Mouse (Mus musculus): ENCODE measurements at regions not wholly inside any gene's neighbourhood (a gene's known extent, or its start where the extent isn't known, plus 50 kb on each side); places are given as distances from the start of the nearest gene placed in this dataset.

GRCm38 (mm10) chr16:55097651-55098050 is 200.1 kb downstream of the Zpld1 start:
- TF ChIP-seq CTCF (IDR thresholded peaks at IDR 0.05; ENCODE audit: low read depth, low read length) (no peak), GATA2 (IDR thresholded peaks at IDR 0.05; ENCODE audit: borderline replicate concordance, low read depth, low read length) (no peak), TAL1 (conservative IDR thresholded peaks at IDR 0.05; ENCODE audit: low read depth, low read length) (no peak), GATA1 (IDR thresholded peaks at IDR 0.05; ENCODE audit: borderline replicate concordance, low read length) (no peak), POLR2AphosphoS5 (IDR thresholded peaks at IDR 0.05; ENCODE audit: insufficient replicate concordance, low read depth, low read length) (no peak)
- DNase-seq (ENCODE audit: low spot score): no peak
- no peaks in the 10 kb centered on the region for H3K27me3 ChIP-seq (ENCODE audit: insufficient read depth, low read length)

GRCm38 (mm10) chr16:55087461-55087860 is 210.3 kb downstream of the Zpld1 start:
- no peak overlapping the region for H3K4me3 ChIP-seq (ENCODE audit: low read depth, low read length)
- no peaks in the 10 kb centered on the region for H3K4me1 ChIP-seq (ENCODE audit: insufficient read depth, low read depth, low read length)
- H3K27me3 ChIP-seq (ENCODE audit: insufficient read depth, low read length): no peaks in the 10 kb centered on the region
- DNase-seq (ENCODE audit: low spot score): no peak
- H3K36me3 ChIP-seq (replicated peaks): no peaks in the 10 kb centered on the region
- 0 out of 2 replicates have a peak, but pooled peaks cover 3% of the 10 kb centered on the region for H3K9me3 ChIP-seq (replicated peaks)
- no peak for ATAC-seq (ENCODE audit: extremely low read depth, insufficient number of reproducible peaks, low FRiP score, poor library complexity, severe bottlenecking)
- TF ChIP-seq GATA1 (IDR thresholded peaks at IDR 0.05; ENCODE audit: borderline replicate concordance, low read length): no peak
- TF ChIP-seq TAL1 (conservative IDR thresholded peaks at IDR 0.05; ENCODE audit: low read depth, low read length): no peak
- TF ChIP-seq POLR2AphosphoS5 (IDR thresholded peaks at IDR 0.05; ENCODE audit: insufficient replicate concordance, low read depth, low read length): no peak
- no peak for TF ChIP-seq GATA2 (IDR thresholded peaks at IDR 0.05; ENCODE audit: borderline replicate concordance, low read depth, low read length)
- TF ChIP-seq CTCF (IDR thresholded peaks at IDR 0.05; ENCODE audit: low read depth, low read length): no peak

More at GRCm38 (mm10) chr16:55097651-55098050, 200.1 kb downstream of the Zpld1 start:
- Histone ChIP-seq H3K4me1 (ENCODE audit: insufficient read depth, low read depth, low read length) (no peaks in the 10 kb centered on the region), H3K9me3 (replicated peaks) (peaks cover 2% of the 10 kb centered on the region; the same call in 1 of the 2 replicates), H3K36me3 (replicated peaks) (no peaks in the 10 kb centered on the region), H3K4me3 (ENCODE audit: low read depth, low read length) (no peak overlapping the region)
- no peak for ATAC-seq (ENCODE audit: extremely low read depth, insufficient number of reproducible peaks, low FRiP score, poor library complexity, severe bottlenecking)

GRCm38 (mm10) chr16:55076172-55076571 is 221.6 kb downstream of the Zpld1 start:
- ATAC-seq (ENCODE audit: extremely low read depth, insufficient number of reproducible peaks, low FRiP score, poor library complexity, severe bottlenecking) (no peak), DNase-seq (ENCODE audit: low spot score) (no peak)
- Histone ChIP-seq H3K4me3 (ENCODE audit: low read depth, low read length) (no peak overlapping the region), H3K27me3 (ENCODE audit: insufficient read depth, low read length) (no peaks in the 10 kb centered on the region), H3K9me3 (replicated peaks) (no peaks in the 10 kb centered on the region), H3K36me3 (replicated peaks) (no peaks in the 10 kb centered on the region), H3K4me1 (ENCODE audit: insufficient read depth, low read depth, low read length) (no peaks in the 10 kb centered on the region)
- no peak for TF ChIP-seq TAL1 (conservative IDR thresholded peaks at IDR 0.05; ENCODE audit: low read depth, low read length)
- no peak for TF ChIP-seq GATA1 (IDR thresholded peaks at IDR 0.05; ENCODE audit: borderline replicate concordance, low read length)
- TF ChIP-seq POLR2AphosphoS5 (IDR thresholded peaks at IDR 0.05; ENCODE audit: insufficient replicate concordance, low read depth, low read length): no peak
- TF ChIP-seq GATA2 (IDR thresholded peaks at IDR 0.05; ENCODE audit: borderline replicate concordance, low read depth, low read length): no peak
- TF ChIP-seq CTCF (IDR thresholded peaks at IDR 0.05; ENCODE audit: low read depth, low read length): no peak

GRCm38 (mm10) chr16:55039777-55040176 is 258.0 kb downstream of the Zpld1 start:
- H3K4me1 ChIP-seq (ENCODE audit: insufficient read depth, low read depth, low read length): no peaks in the 10 kb centered on the region
- ATAC-seq (ENCODE audit: extremely low read depth, insufficient number of reproducible peaks, low FRiP score, poor library complexity, severe bottlenecking): no peak
- no peak overlapping the region for H3K4me3 ChIP-seq (ENCODE audit: low read depth, low read length)
- no peak for DNase-seq (ENCODE audit: low spot score)
- TF ChIP-seq TAL1 (conservative IDR thresholded peaks at IDR 0.05; ENCODE audit: low read depth, low read length) (no peak), POLR2AphosphoS5 (IDR thresholded peaks at IDR 0.05; ENCODE audit: insufficient replicate concordance, low read depth, low read length) (no peak), GATA2 (IDR thresholded peaks at IDR 0.05; ENCODE audit: borderline replicate concordance, low read depth, low read length) (no peak), GATA1 (IDR thresholded peaks at IDR 0.05; ENCODE audit: borderline replicate concordance, low read length) (no peak), CTCF (IDR thresholded peaks at IDR 0.05; ENCODE audit: low read depth, low read length) (no peak)
- no peaks in the 10 kb centered on the region for H3K27me3 ChIP-seq (ENCODE audit: insufficient read depth, low read length)
- no peaks in the 10 kb centered on the region for H3K9me3 ChIP-seq (replicated peaks)
- H3K36me3 ChIP-seq (replicated peaks): no peaks in the 10 kb centered on the region

- TF ChIP-seq TAL1 (conservative IDR thresholded peaks at IDR 0.05; ENCODE audit: low read depth, low read length) (no peak), GATA2 (IDR thresholded peaks at IDR 0.05; ENCODE audit: borderline replicate concordance, low read depth, low read length) (no peak), POLR2AphosphoS5 (IDR thresholded peaks at IDR 0.05; ENCODE audit: insufficient replicate concordance, low read depth, low read length) (no peak), CTCF (IDR thresholded peaks at IDR 0.05; ENCODE audit: low read depth, low read length) (no peak)
- no peaks in the 10 kb centered on the region for H3K9me3 ChIP-seq (replicated peaks)
These were observed 296.0 kb downstream of the Zpld1 start for GRCm38 (mm10) chr16:55001661-55002289.

GRCm38 (mm10) chr16:54991595-54992240 is 306.1 kb downstream of the Zpld1 start:
- ATAC-seq (ENCODE audit: extremely low read depth, insufficient number of reproducible peaks, low FRiP score, poor library complexity, severe bottlenecking): no peak
- H3K27me3 ChIP-seq (ENCODE audit: insufficient read depth, low read length): no peaks in the 10 kb centered on the region
- TF ChIP-seq GATA2 (IDR thresholded peaks at IDR 0.05; ENCODE audit: borderline replicate concordance, low read depth, low read length) (no peak), TAL1 (conservative IDR thresholded peaks at IDR 0.05; ENCODE audit: low read depth, low read length) (no peak), CTCF (IDR thresholded peaks at IDR 0.05; ENCODE audit: low read depth, low read length) (no peak), POLR2AphosphoS5 (IDR thresholded peaks at IDR 0.05; ENCODE audit: insufficient replicate concordance, low read depth, low read length) (no peak), GATA1 (IDR thresholded peaks at IDR 0.05; ENCODE audit: borderline replicate concordance, low read length) (no peak)

More at GRCm38 (mm10) chr16:55001661-55002289, 296.0 kb downstream of the Zpld1 start:
- no peak for ATAC-seq (ENCODE audit: extremely low read depth, insufficient number of reproducible peaks, low FRiP score, poor library complexity, severe bottlenecking)
- DNase-seq (ENCODE audit: low spot score): no peak
- Histone ChIP-seq H3K4me3 (ENCODE audit: low read depth, low read length) (no peak overlapping the region), H3K4me1 (ENCODE audit: insufficient read depth, low read depth, low read length) (no peaks in the 10 kb centered on the region), H3K27me3 (ENCODE audit: insufficient read depth, low read length) (no peaks in the 10 kb centered on the region), H3K36me3 (replicated peaks) (no peaks in the 10 kb centered on the region)

More at GRCm38 (mm10) chr16:54991595-54992240, 306.1 kb downstream of the Zpld1 start:
- no peak for DNase-seq (ENCODE audit: low spot score)
- Histone ChIP-seq H3K4me1 (ENCODE audit: insufficient read depth, low read depth, low read length) (no peaks in the 10 kb centered on the region), H3K4me3 (ENCODE audit: low read depth, low read length) (no peak overlapping the region), H3K36me3 (replicated peaks) (no peaks in the 10 kb centered on the region), H3K9me3 (replicated peaks) (no peaks in the 10 kb centered on the region)
